Mouse (Mus musculus) fat pad, adult 2 months (tissue): ENCODE measurements around the gene Zc3h15.
"Not testable (repeated sequence)": the region's sequence is repeated elsewhere in the genome, so short reads cannot be mapped to it uniquely, and the experiment has no call there.

Experiments
- DNase-seq: peaks from one replicate; pipeline ENCODE4 v3.0.0-alpha.2; 2011; ENCODE audit warnings: low read depth, low spot score; ENCODE audit errors: extremely low read depth

Gene Zc3h15

GRCm38 (mm10) chr2:83713281-83713680 lies 69.0 kb downstream of the Zc3h15 start:
- DNase-seq, result not testable (repeated sequence)

DNA sequence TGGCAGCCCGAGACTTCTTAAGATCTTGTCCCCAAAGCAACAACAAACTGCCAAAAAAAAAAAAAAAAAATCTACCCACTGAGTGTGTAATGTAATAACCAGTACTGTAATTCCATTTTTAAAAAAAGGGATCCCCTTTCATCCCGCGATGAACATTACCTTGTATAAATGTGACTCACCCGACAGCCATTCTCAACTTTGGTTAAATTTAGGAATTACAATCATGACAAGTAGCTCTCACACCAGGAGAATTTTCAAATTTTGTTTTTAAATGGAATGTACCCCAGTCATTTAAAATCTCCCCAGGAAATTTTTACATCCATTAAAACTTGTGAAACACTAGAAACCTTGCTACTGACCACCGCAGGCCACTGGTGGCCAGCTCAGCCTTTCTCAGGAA lies 69.7 kb downstream of the Zc3h15 start:
- no peak for DNase-seq
